Mouse (Mus musculus) liver, postnatal 0 days (tissue): ENCODE results near the gene Gm44596.

ENCODE experiments used
- CTCF ChIP-seq: sonication (generic); IDR thresholded peaks from 2 replicates; pipeline ENCODE4 v1.5.1; 2016; ENCODE audit warnings: antibody characterized with exemption, low read depth
- EP300 ChIP-seq: IDR thresholded peaks from 2 replicates; pipeline ENCODE4 v1.6.1; 2016; ENCODE audit warnings: antibody characterized with exemption, low read depth, mild to moderate bottlenecking

GRCm38 (mm10) chr6:128436356-128437005, 61.2 kb downstream of the Gm44596 start:
- no peak for TF ChIP-seq CTCF
- no peak for TF ChIP-seq EP300
